Mouse (Mus musculus) kidney, adult 2 months (tissue): Measurements from ENCODE around the gene Supt7l. TPM values are rescaled to one million over a fixed set of nuclear protein-coding genes. Genes with fewer than 3 reads are reported as not detected.

Source experiments
- DNase-seq: peaks from one replicate; pipeline ENCODE4 v3.0.0; 2021
- H3K27ac ChIP-seq: fragments of 200-500 bp; 2 replicates; pipeline ENCODE4 v1.5.1; 2012; ENCODE audit warnings: low read depth, low read length, control low read depth, inconsistent platforms; ENCODE audit not compliant: insufficient read depth
- H3K27me3 ChIP-seq: fragments of 200-500 bp; replicated peaks from 2 replicates; pipeline ENCODE4 v1.6.1; 2012; ENCODE audit warnings: mild to moderate bottlenecking, moderate library complexity, low read length, inconsistent platforms; ENCODE audit not compliant: control insufficient read depth, insufficient read depth
- H3K36me3 ChIP-seq: fragments of 200-500 bp; 2 replicates; pipeline ENCODE4 v1.6.1; 2012; ENCODE audit warnings: mild to moderate bottlenecking, moderate library complexity, low read length, inconsistent platforms; ENCODE audit not compliant: control insufficient read depth, insufficient read depth
- H3K4me1 ChIP-seq: fragments of 200-500 bp; 2 replicates; pipeline ENCODE4 v1.6.1; 2011; ENCODE audit warnings: low read length; ENCODE audit not compliant: control insufficient read depth, insufficient read depth
- H3K4me3 ChIP-seq: fragments of 200-500 bp; 2 replicates; pipeline ENCODE4 v1.5.1; 2011; ENCODE audit warnings: mild to moderate bottlenecking, low read depth, low read length, control low read depth; ENCODE audit not compliant: insufficient read depth
- CTCF ChIP-seq: fragments of 200-500 bp; conservative IDR thresholded peaks from 2 replicates; pipeline ENCODE4 v1.5.1; 2011; ENCODE audit warnings: low read depth, mild to moderate bottlenecking, control low read depth, low read length, moderate library complexity, mixed read lengths; ENCODE audit not compliant: insufficient read depth, insufficient read length
- POLR2A ChIP-seq: fragments of 200-500 bp; IDR thresholded peaks from one replicate; pipeline ENCODE4 v1.6.1; 2011; ENCODE audit warnings: low read depth, low read length, control low read depth
- WGBS: fragments of 180-500 bp; shearing (Covaris S2); methylation state at CpG from one replicate; pipeline ENCODE4 v1.1.7; 2018; 5-methylcytosine and 5-hydroxymethylcytosine counted together
- polyA plus RNA-seq: library from polyadenylated mRNA; depleted of rRNA; stranded (reverse); fragments of >200 nt; gene quantifications from 2 replicates; pipeline ENCODE4 v1.2.3, GENCODE M21; 2012; rRNA removed

The Supt7l gene
- polyA plus RNA-seq, 1 experiment, result 17.7 TPM

DNA sequence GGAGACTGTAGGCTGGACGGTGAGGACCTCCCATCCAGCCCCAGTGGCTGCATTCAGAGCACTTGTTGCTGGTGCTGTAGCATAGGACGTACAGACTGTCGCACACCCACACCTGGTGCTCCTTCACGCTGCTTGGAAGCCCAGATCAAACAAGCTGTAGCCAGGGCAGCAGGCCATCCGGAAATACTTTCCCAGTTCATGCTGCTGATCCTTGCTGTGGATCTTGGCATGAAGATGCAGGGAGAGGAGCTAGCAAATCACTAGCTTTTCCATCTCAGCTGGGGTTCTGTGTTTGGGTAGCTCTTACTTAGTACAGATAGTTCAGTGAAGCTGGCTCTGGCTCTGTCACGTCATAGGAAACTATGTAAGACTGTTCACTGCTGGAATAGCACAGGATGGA is 57.9 kb downstream of the Supt7l start:
- Histone ChIP-seq H3K27ac (no peak overlapping the region), H3K27me3 (no peaks in the 10 kb centered on the region), H3K36me3 (no peaks in the 10 kb centered on the region; the same call in 1 of the 2 replicates), H3K4me1 (no peaks in the 10 kb centered on the region), H3K4me3 (no peak overlapping the region)
- TF ChIP-seq POLR2A, result no peak
- no peak for TF ChIP-seq CTCF
- WGBS, result 92% methylated on average over 6 of the region's 6 CpGs
- no peak for DNase-seq

DNA sequence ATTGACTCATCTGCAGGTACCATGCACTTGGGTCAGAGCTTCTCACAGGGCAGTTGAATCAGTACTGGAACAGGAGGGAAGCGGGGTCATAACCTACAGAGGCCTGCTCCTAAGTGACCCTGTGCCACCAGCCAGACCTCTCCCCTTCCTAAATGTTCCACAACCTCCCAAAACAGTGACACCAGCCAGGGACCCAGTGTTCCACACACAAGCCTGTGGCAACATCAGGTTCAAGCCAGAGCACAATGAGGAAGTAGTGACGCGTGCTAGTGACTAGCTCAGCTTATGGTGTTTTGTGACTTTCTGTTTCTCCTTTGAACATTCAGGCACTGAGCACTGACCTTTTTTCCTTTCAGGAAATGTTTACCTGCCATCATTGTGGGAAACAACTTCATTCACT is 59.8 kb downstream of the Supt7l start:
- WGBS, result 74% methylated on average over 3 of the region's 3 CpGs

More for the DNA sequence above, 59.8 kb downstream of the Supt7l start:
- DNase-seq, result no peak
- Histone ChIP-seq H3K36me3 (no peaks in the 10 kb centered on the region; the same call in 1 of the 2 replicates), H3K27me3 (no peaks in the 10 kb centered on the region), H3K27ac (no peak overlapping the region), H3K4me3 (no peak overlapping the region), H3K4me1 (no peaks in the 10 kb centered on the region)
- no peak for TF ChIP-seq POLR2A
- no peak for TF ChIP-seq CTCF

Other genes with a start within 250 kb of the Supt7l start
- 33.2 and 34.2 TPM in 2 replicates for gene Ift172, start 236.7 kb downstream of the Supt7l start, polyA plus RNA-seq
- 8.8 and 14.0 TPM in 2 replicates for gene Fndc4, start 231.7 kb downstream of the Supt7l start, polyA plus RNA-seq
- gene Gckr, start 230.4 kb downstream of the Supt7l start, polyA plus RNA-seq, result 0.09 and 0.38 TPM in 2 replicates
- gene Zfp512, start 75.4 kb downstream of the Supt7l start, polyA plus RNA-seq, result 7.9 and 9.9 TPM in 2 replicates
- not detected in 2 replicates for gene 4930548H24Rik, start 42.1 kb downstream of the Supt7l start, polyA plus RNA-seq
- 8.3 and 11.6 TPM in 2 replicates for gene Gpn1, start 33.1 kb downstream of the Supt7l start, polyA plus RNA-seq
- gene Slc4a1ap, start 812 bp downstream of the Supt7l start, polyA plus RNA-seq, result 10.4 and 11.2 TPM in 2 replicates
- 24.1 and 34.3 TPM in 2 replicates for gene Mrpl33, start 69.1 kb upstream of the Supt7l start, polyA plus RNA-seq
- 15.7 and 16.4 TPM in 2 replicates for gene Rbks, start 169.8 kb upstream of the Supt7l start, polyA plus RNA-seq
- 33.8 and 38.7 TPM in 2 replicates for gene Babam2, start 169.9 kb upstream of the Supt7l start, polyA plus RNA-seq